Mouse (Mus musculus) liver, adult 2 months (tissue): ENCODE data around the gene Tsc2. TPM values are rescaled to one million over a fixed set of nuclear protein-coding genes. Genes with fewer than 3 reads are reported as not detected.

ENCODE experiments used
- DNase-seq: peaks from one replicate; pipeline ENCODE4 v3.0.0-alpha.2; 2011; ENCODE audit warnings: low read depth, low spot score; ENCODE audit errors: extremely low read depth
- H3K27ac ChIP-seq: fragments of 200-500 bp; replicated peaks from 2 replicates; pipeline ENCODE4 v1.5.1; 2012; ENCODE audit warnings: low read depth, mild to moderate bottlenecking, control low read depth, inconsistent platforms, low read length; ENCODE audit not compliant: insufficient read depth
- H3K27me3 ChIP-seq: fragments of 200-500 bp; 2 replicates; pipeline ENCODE4 v1.6.1; 2012; ENCODE audit warnings: mild to moderate bottlenecking, moderate library complexity, low read length, inconsistent platforms; ENCODE audit not compliant: control insufficient read depth, insufficient read depth
- H3K36me3 ChIP-seq: fragments of 200-500 bp; 2 replicates; pipeline ENCODE4 v1.6.1; 2012; ENCODE audit warnings: low read length, inconsistent platforms; ENCODE audit not compliant: control insufficient read depth, insufficient read depth
- H3K4me1 ChIP-seq: fragments of 200-500 bp; 2 replicates; pipeline ENCODE4 v1.6.1; 2011; ENCODE audit warnings: low read length; ENCODE audit not compliant: control insufficient read depth, insufficient read depth
- H3K4me3 ChIP-seq: fragments of 200-500 bp; 2 replicates; pipeline ENCODE4 v1.5.1; 2011; ENCODE audit warnings: low read depth, mild to moderate bottlenecking, control low read depth, low read length, moderate library complexity; ENCODE audit not compliant: insufficient read depth
- H3K79me2 ChIP-seq: fragments of 200-500 bp; 2 replicates; pipeline ENCODE4 v1.6.1; 2012; ENCODE audit warnings: inconsistent platforms, mild to moderate bottlenecking, low read length, moderate library complexity; ENCODE audit not compliant: control insufficient read depth, insufficient read depth
- H3K9ac ChIP-seq: fragments of 200-500 bp; 2 replicates; pipeline ENCODE4 v1.6.1; 2012; ENCODE audit warnings: low read depth, mild to moderate bottlenecking, control low read depth, inconsistent platforms, low read length
- CTCF ChIP-seq: fragments of 200-500 bp; IDR thresholded peaks from 2 replicates; pipeline ENCODE4 v1.5.1; 2011; ENCODE audit warnings: low read depth, low read length, control low read depth
- POLR2A ChIP-seq: fragments of 200-500 bp; IDR thresholded peaks from 2 replicates; pipeline ENCODE4 v1.6.1; 2011; ENCODE audit warnings: low read length, control low read depth; ENCODE audit not compliant: insufficient read depth; ENCODE audit errors: extremely low read depth
- WGBS: fragments of 180-500 bp; shearing (Covaris S2); methylation state at CpG from one replicate; pipeline ENCODE4 v1.1.7; 2018; 5-methylcytosine and 5-hydroxymethylcytosine counted together
- polyA plus RNA-seq: library from polyadenylated mRNA; depleted of rRNA; stranded (reverse); fragments of >200 nt; gene quantifications from 2 replicates; pipeline ENCODE4 v1.2.3, GENCODE M21; 2012
- total RNA-seq: library from RNA; depleted of rRNA; stranded (reverse); fragments of >200 nt; gene quantifications from 2 replicates; pipeline ENCODE4 v1.2.3, GENCODE M21; 2014

The Tsc2 gene
- total and polyA plus RNA-seq, 2 experiments, result 19.5 to 79.3 TPM

GRCm38 (mm10) chr17:24551050-24551444, 81.4 kb downstream of the Tsc2 start:
- H3K36me3 ChIP-seq, result no peaks in the 10 kb centered on the region
- no peaks in the 10 kb centered on the region for H3K27me3 ChIP-seq
- no peak for DNase-seq
- no peak overlapping the region for H3K4me3 ChIP-seq
- peaks cover 8% of the 10 kb centered on the region for H3K4me1 ChIP-seq
- 72% methylated on average over 3 of the region's 3 CpGs for WGBS
- H3K27ac ChIP-seq, result no peak overlapping the region
- TF ChIP-seq CTCF, result no peak
- TF ChIP-seq POLR2A, result no peak
- peak overlapping the region; percentile 94 for H3K9ac ChIP-seq
- H3K79me2 ChIP-seq, result peaks cover 32% of the 10 kb centered on the region

GRCm38 (mm10) chr17:24550416-24551049, 81.9 kb downstream of the Tsc2 start:
- no peak for TF ChIP-seq CTCF
- no peak for TF ChIP-seq POLR2A
- H3K4me3 ChIP-seq, result peak overlapping the region; percentile 74
- peaks cover 29% of the 10 kb centered on the region for H3K79me2 ChIP-seq
- H3K27me3 ChIP-seq, result no peaks in the 10 kb centered on the region
- 4% methylated on average over 44 of the region's 44 CpGs for WGBS
- peaks cover 8% of the 10 kb centered on the region for H3K4me1 ChIP-seq
- no peak for DNase-seq
- H3K27ac ChIP-seq, result peak overlapping the region; percentile 63
- H3K36me3 ChIP-seq, result no peaks in the 10 kb centered on the region
- peak overlapping the region; percentile 94 for H3K9ac ChIP-seq

GRCm38 (mm10) chr17:24549618-24550415, 82.6 kb downstream of the Tsc2 start, which contains the start of gene Pkd1:
Gene Pkd1, plus strand, starts transcription at chr17:24549834.
- Histone ChIP-seq H3K4me1 (peaks cover 8% of the 10 kb centered on the region), H3K36me3 (no peaks in the 10 kb centered on the region), H3K79me2 (peaks cover 22% of the 10 kb centered on the region), H3K4me3 (peak within 1 kb of the TSS; percentile 74), H3K9ac (peak within 1 kb of the TSS; percentile 94), H3K27ac (peak within 1 kb of the TSS; percentile 63), H3K27me3 (no peaks in the 10 kb centered on the region)
- peak; percentile 96 for DNase-seq
- WGBS, result under 1% methylated on average over 71 of the region's 72 CpGs
- no peak for TF ChIP-seq CTCF
- TF ChIP-seq POLR2A, result peak; percentile 98

GRCm38 (mm10) chr17:24548921-24549617, 83.4 kb downstream of the Tsc2 start:
- no peak for TF ChIP-seq CTCF
- no peak for TF ChIP-seq POLR2A
- H3K27me3 ChIP-seq, result peaks cover 3% of the 10 kb centered on the region; the same call in 1 of the 2 replicates
- peak overlapping the region; percentile 63 for H3K27ac ChIP-seq
- H3K4me1 ChIP-seq, result peaks cover 8% of the 10 kb centered on the region
- H3K4me3 ChIP-seq, result peak overlapping the region; percentile 69
- peak overlapping the region; percentile 72 for H3K9ac ChIP-seq
- H3K36me3 ChIP-seq, result no peaks in the 10 kb centered on the region
- DNase-seq, result peak; percentile 83
- peaks cover 15% of the 10 kb centered on the region; the same call in 1 of the 2 replicates for H3K79me2 ChIP-seq
- WGBS, result 5% methylated on average over 23 of the region's 23 CpGs

DNA sequence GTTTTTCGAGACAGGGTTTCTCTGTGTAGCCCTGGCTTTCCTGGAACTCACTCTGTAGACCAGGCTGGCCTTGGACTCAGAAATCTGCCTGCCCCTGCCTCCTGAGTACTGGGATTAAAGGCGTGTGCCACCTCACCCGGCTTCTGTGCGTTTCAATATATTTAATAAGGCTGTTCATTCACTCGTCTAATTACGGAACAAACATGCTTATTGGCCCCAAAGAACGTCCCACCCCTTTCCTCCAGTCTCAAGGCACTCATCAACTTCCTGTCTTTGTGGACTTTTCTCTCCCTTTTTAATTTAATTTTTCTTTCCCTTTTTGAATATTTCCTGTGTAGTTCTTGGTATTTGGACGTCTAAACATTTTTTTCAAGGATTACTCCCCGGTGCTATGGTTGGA, 84.0 kb downstream of the Tsc2 start:
- H3K9ac ChIP-seq, result no peak overlapping the region
- peaks cover 8% of the 10 kb centered on the region for H3K4me1 ChIP-seq
- H3K36me3 ChIP-seq, result no peaks in the 10 kb centered on the region
- H3K4me3 ChIP-seq, result peak overlapping the region; percentile 69; the same call in 1 of the 2 replicates
- no peak for TF ChIP-seq POLR2A
- DNase-seq, result no peak
- H3K79me2 ChIP-seq, result peaks cover 15% of the 10 kb centered on the region; the same call in 1 of the 2 replicates
- peaks cover 3% of the 10 kb centered on the region; the same call in 1 of the 2 replicates for H3K27me3 ChIP-seq
- H3K27ac ChIP-seq, result no peak overlapping the region
- WGBS, result 59% methylated on average over 9 of the region's 9 CpGs
